Mouse (Mus musculus) adipocyte (in vitro differentiated cells): ENCODE measurements around the gene Tmem200c.

Experiments used
- DNase-seq: peaks from one replicate; pipeline ENCODE4 v3.0.0-alpha.2; 2016; ENCODE audit warnings: low spot score

Tmem200c gene

GRCm38 (mm10) chr17:68826323-68826722, at the start of gene Tmem200c:
Tmem200c (plus strand) TSS chr17:68826623.
- no peak for DNase-seq

- no peak for DNase-seq
Measured at GRCm38 (mm10) chr17:68793741-68794140, 32.7 kb upstream of the Tmem200c start.

- DNase-seq, result no peak
Measured at GRCm38 (mm10) chr17:68836655-68837012, 10.2 kb downstream of the Tmem200c start.

- no peak for DNase-seq
Measured at GRCm38 (mm10) chr17:68837013-68837858, 10.8 kb downstream of the Tmem200c start.

- no peak for DNase-seq
Measured at GRCm38 (mm10) chr17:68837859-68838194, 11.4 kb downstream of the Tmem200c start.

GRCm38 (mm10) chr17:68839888-68840571, 13.6 kb downstream of the Tmem200c start:
- no peak for DNase-seq

GRCm38 (mm10) chr17:68840572-68840939, 14.1 kb downstream of the Tmem200c start:
- DNase-seq, result no peak

GRCm38 (mm10) chr17:68841097-68841891, 14.9 kb downstream of the Tmem200c start:
- no peak for DNase-seq

GRCm38 (mm10) chr17:68841892-68842252, 15.4 kb downstream of the Tmem200c start:
- DNase-seq, result no peak

- DNase-seq, result peak; percentile 40
Measured at GRCm38 (mm10) chr17:68845931-68846330, 19.5 kb downstream of the Tmem200c start.

- no peak for DNase-seq
Measured at GRCm38 (mm10) chr17:68848739-68849138, 22.3 kb downstream of the Tmem200c start.

GRCm38 (mm10) chr17:68852171-68852966, 25.9 kb downstream of the Tmem200c start:
- no peak for DNase-seq

GRCm38 (mm10) chr17:68864175-68864574, 37.8 kb downstream of the Tmem200c start:
- DNase-seq, result no peak

GRCm38 (mm10) chr17:68868439-68868838, 42.0 kb downstream of the Tmem200c start:
- DNase-seq, result no peak

GRCm38 (mm10) chr17:68874021-68874420, 47.6 kb downstream of the Tmem200c start:
- DNase-seq, result no peak

GRCm38 (mm10) chr17:68875251-68875650, 48.8 kb downstream of the Tmem200c start:
- DNase-seq, result no peak

- no peak for DNase-seq
Measured at GRCm38 (mm10) chr17:68875917-68876495, 49.6 kb downstream of the Tmem200c start.

- DNase-seq, result no peak
Measured at GRCm38 (mm10) chr17:68881725-68882524, 55.5 kb downstream of the Tmem200c start.

GRCm38 (mm10) chr17:68883474-68884083, 57.2 kb downstream of the Tmem200c start:
- DNase-seq, result no peak

GRCm38 (mm10) chr17:68890672-68891071, 64.2 kb downstream of the Tmem200c start:
- no peak for DNase-seq
